Mouse (Mus musculus): ENCODE measurements at regions not wholly inside any gene's neighbourhood (a gene's known extent, or its start where the extent isn't known, plus 50 kb on each side); places are given as distances from the start of the nearest gene placed in this dataset.

DNA sequence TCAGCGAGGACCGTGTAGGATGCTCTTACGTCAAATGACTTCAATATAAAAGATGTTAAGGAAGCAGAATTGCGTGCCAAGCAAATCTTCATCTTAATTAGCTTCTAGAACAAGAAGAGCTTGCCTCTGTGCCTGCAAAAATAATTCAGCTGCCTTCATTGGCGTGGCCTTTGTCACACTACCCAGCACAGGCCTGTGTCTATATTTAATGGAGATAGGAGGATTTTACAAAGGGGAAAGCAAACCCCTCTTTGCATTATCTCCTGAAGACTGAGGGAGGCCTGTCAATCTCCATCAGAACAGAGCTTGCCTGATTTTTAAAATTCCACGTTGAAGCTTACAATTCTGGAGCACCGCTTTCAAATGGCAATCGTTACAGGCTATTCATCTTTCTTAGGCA, 71.3 kb upstream of the Cyyr1 start:
- no peak for TF ChIP-seq CTCF (IDR thresholded peaks at IDR 0.05; ENCODE audit: low read depth, low read length)
- no peak for TF ChIP-seq POLR2A (IDR thresholded peaks at IDR 0.05; ENCODE audit: extremely low read depth, insufficient read depth, low read length)

All from liver, adult 2 months (tissue).